ENCODE assay signal across 11 mouse cellular contexts in the genomic region with DNA sequence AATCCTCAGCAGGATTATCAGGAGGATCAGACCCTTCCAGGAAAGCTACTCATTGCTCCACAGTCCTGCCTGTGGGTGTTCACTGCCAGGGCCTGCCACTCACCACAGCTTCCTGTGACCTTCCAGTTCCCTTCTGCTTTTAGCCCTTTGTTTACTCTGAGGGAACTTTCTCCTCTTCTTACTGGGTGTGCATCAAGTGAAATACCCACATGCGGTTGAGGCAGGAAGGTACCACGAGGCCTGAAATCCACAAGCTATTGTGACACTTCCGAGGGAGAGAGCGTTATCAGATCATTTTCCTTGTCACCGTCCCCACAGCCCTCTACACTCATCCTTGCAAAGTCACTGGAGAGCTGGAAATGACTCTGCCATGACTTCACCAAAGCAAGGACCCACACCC. TPM values are rescaled to one million over a fixed set of nuclear protein-coding genes. Genes with fewer than 3 reads are reported as not detected.
DNase-seq lines count a peak whose midpoint lies in the region; ATAC-seq lines count a peak whose summit lies in the region.
"Had no signal": no experiment of that assay in that cellular context is flagged by ENCODE, and none has a peak within 500 bp of the region (broad histone marks: within the 10 kb centered on the region; RNA-seq: fewer than 3 reads in every experiment).

No protein-coding gene starts in this region.

- peak; percentile 64 for ATAC-seq in liver, embryonic 13.5 days (ENCODE audit: low read depth)
- no peak for ATAC-seq in hindbrain, embryonic 14.5 days (ENCODE audit: low FRiP score)
- ATAC-seq: forebrain, embryonic 13.5 days had no signal

- H3K27me3 ChIP-seq in liver, embryonic 13.5 days: no peaks in the 10 kb centered on the region
- no peaks in the 10 kb centered on the region for H3K27me3 ChIP-seq in hindbrain, embryonic 14.5 days (ENCODE audit: control insufficient read depth, insufficient read depth, low read length)
- H3K27me3 ChIP-seq: forebrain, embryonic 13.5 days; hindbrain, embryonic 13.5 days; neural tube, embryonic 15.5 days had no signal

- H3K36me3 ChIP-seq in liver, embryonic 13.5 days: no peaks in the 10 kb centered on the region
- H3K36me3 ChIP-seq in hindbrain, embryonic 14.5 days (replicated peaks; ENCODE audit: control insufficient read depth, insufficient read depth): no peaks in the 10 kb centered on the region
- H3K36me3 ChIP-seq: hindbrain, embryonic 13.5 days; neural tube, embryonic 15.5 days had no signal

- no peak overlapping the region for H3K4me2 ChIP-seq in liver, embryonic 13.5 days
- no peak overlapping the region for H3K4me2 ChIP-seq in hindbrain, embryonic 14.5 days (replicated peaks)
- H3K4me2 ChIP-seq: forebrain, embryonic 13.5 days; hindbrain, embryonic 13.5 days; neural tube, embryonic 15.5 days had no signal

- intact Hi-C loops in left cerebral cortex, postnatal 14 days (cut with DNase I): no loop called here

- peak; percentile 41 for DNase-seq in 3T3-L1 (ENCODE audit: low read depth, low spot score)
- DNase-seq in CD4-positive, CD25-positive, alpha-beta regulatory T cell, adult 2 months (ENCODE audit: low read depth, low spot score): peak; percentile 80
- DNase-seq in liver, embryonic 13.5 days: peak; percentile 20
- peak; percentile 65 to 85 for DNase-seq in monocyte, adult 2 months (ENCODE audit: low read depth in 1 of 2, low spot score in 2 of 2)
- no peak for DNase-seq in left cerebral cortex, postnatal 14 days (ENCODE audit: low spot score in 2 of 2)
- no peak for DNase-seq in gastrocnemius, postnatal 10 days
- DNase-seq in kidney, adult 8-10 months: no peak
- no peak for DNase-seq in hindbrain, embryonic 14.5 days (ENCODE audit: low spot score)

- H3K4me1 ChIP-seq in liver, embryonic 13.5 days (replicated peaks): no peaks in the 10 kb centered on the region
- H3K4me1 ChIP-seq in hindbrain, embryonic 14.5 days (replicated peaks; ENCODE audit: control insufficient read depth, insufficient read depth, low read length): no peaks in the 10 kb centered on the region
- H3K4me1 ChIP-seq: forebrain, embryonic 13.5 days; hindbrain, embryonic 13.5 days; neural tube, embryonic 15.5 days had no signal

- 8% methylated on average over 5 of the region's 5 CpGs for WGBS in liver, embryonic 13.5 days (ENCODE audit: insufficient replicate concordance)
- 58% methylated on average over 5 of the region's 5 CpGs for WGBS in hindbrain, embryonic 14.5 days

- no peak overlapping the region for H3K9ac ChIP-seq in liver, embryonic 13.5 days
- no peak overlapping the region for H3K9ac ChIP-seq in hindbrain, embryonic 14.5 days
- H3K9ac ChIP-seq: forebrain, embryonic 13.5 days; hindbrain, embryonic 13.5 days; neural tube, embryonic 15.5 days had no signal

- H3K27ac ChIP-seq in liver, embryonic 13.5 days: no peak overlapping the region
- no peak overlapping the region for H3K27ac ChIP-seq in hindbrain, embryonic 14.5 days
- H3K27ac ChIP-seq: forebrain, embryonic 13.5 days; hindbrain, embryonic 13.5 days; neural tube, embryonic 15.5 days had no signal

- H3K4me3 ChIP-seq in liver, embryonic 13.5 days (replicated peaks): no peak overlapping the region
- no peak overlapping the region for H3K4me3 ChIP-seq in hindbrain, embryonic 14.5 days (replicated peaks; ENCODE audit: low read length)
- H3K4me3 ChIP-seq: forebrain, embryonic 13.5 days; hindbrain, embryonic 13.5 days; neural tube, embryonic 15.5 days had no signal

- H3K9me3 ChIP-seq in liver, embryonic 13.5 days (replicated peaks): no peaks in the 10 kb centered on the region
- no peaks in the 10 kb centered on the region for H3K9me3 ChIP-seq in hindbrain, embryonic 14.5 days (ENCODE audit: control insufficient read depth, low read length)
- H3K9me3 ChIP-seq: forebrain, embryonic 13.5 days; hindbrain, embryonic 13.5 days; neural tube, embryonic 15.5 days had no signal

RNA-seq across cellular contexts. Expression of gene F5, which starts 16.3 kb away (rescaled TPM):
- polyA plus RNA-seq in liver, embryonic 13.5 days (2015; fragmentation: Nextera tagmentation; extraction: Ambion mirVana): 5.0 and 7.3 TPM in 2 replicates
- under 1 TPM; 0.66 to 0.87 TPM for total RNA-seq in left cerebral cortex, postnatal 14 days (2021)
- total RNA-seq in gastrocnemius, postnatal 10 days (2021): under 1 TPM; 0.14 to 0.68 TPM
- polyA plus RNA-seq in hindbrain, embryonic 14.5 days (2014; fragmentation: Nextera tagmentation; extraction: Ambion mirVana): 0.18 and 0.24 TPM in 2 replicates

RNA-seq across cellular contexts. Expression of gene Selp, which starts 20.3 kb away (rescaled TPM):
- 0.53 and 0.80 TPM in 2 replicates for polyA plus RNA-seq in liver, embryonic 13.5 days (2015; fragmentation: Nextera tagmentation; extraction: Ambion mirVana)
- total RNA-seq in left cerebral cortex, postnatal 14 days (2021): not detected
- under 1 TPM; 0.70 to 0.95 TPM for total RNA-seq in gastrocnemius, postnatal 10 days (2021)
- not detected in 2 replicates for polyA plus RNA-seq in hindbrain, embryonic 14.5 days (2014; fragmentation: Nextera tagmentation; extraction: Ambion mirVana)
- polyA plus RNA-seq: forebrain, embryonic 13.5 days; hindbrain, embryonic 13.5 days; neural tube, embryonic 15.5 days had no signal

Comparison
In these comparisons a context has a peak if more than half of its experiments do, and no peak if none do; other contexts are left out.
1. DNase-seq: peak in 3T3-L1 (single experiment), CD4-positive, CD25-positive, alpha-beta regulatory T cell, adult 2 months (single experiment), liver, embryonic 13.5 days (single experiment) and monocyte, adult 2 months (2 of 2); none in left cerebral cortex, postnatal 14 days (0 of 2), gastrocnemius, postnatal 10 days (single experiment), kidney, adult 8-10 months (0 of 2) and hindbrain, embryonic 14.5 days (single experiment).